Mouse (Mus musculus) ES-Bruce4 (cell line): ENCODE measurements at regions not wholly inside any gene's neighbourhood (a gene's known extent, or its start where the extent isn't known, plus 50 kb on each side); places are given as distances from the start of the nearest gene placed in this dataset.

ENCODE experiments used
- CTCF ChIP-seq: IDR thresholded peaks from one replicate; pipeline ENCODE4 v1.8.1; 2011; ENCODE audit warnings: low read depth, low read length
- POLR2A ChIP-seq: IDR thresholded peaks from one replicate; pipeline ENCODE4 v1.8.1; 2011; ENCODE audit warnings: low read length; ENCODE audit not compliant: insufficient read depth

DNA sequence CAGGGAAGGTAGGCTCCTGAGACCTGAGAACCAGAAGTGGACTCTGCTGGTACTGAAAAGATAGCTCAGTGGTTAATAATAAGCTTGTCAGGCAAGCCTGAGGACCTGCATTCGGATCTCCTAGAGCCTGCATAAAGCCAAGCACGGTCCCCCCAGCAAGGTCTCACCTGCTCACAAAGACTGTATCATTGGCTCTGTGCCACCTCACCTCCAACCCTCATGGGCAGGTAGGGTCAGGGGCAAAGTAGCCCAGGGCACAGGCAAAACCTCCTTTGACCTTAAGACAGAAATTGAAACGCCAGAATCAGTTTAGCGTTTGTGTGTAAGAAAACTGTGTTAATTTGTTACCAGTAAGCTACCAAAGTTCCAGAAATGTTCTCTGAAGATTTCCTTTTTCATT is 315.2 kb downstream of the Mctp2 start:
- TF ChIP-seq CTCF, result no peak
- no peak for TF ChIP-seq POLR2A
